Mouse (Mus musculus) testis, adult 2 months (tissue): Measurements from ENCODE around the gene Gcnt3.

Source experiments
- CTCF ChIP-seq: fragments of 200-500 bp; IDR thresholded peaks from 2 replicates; pipeline ENCODE4 v1.5.1; 2012; ENCODE audit warnings: low read depth, mild to moderate bottlenecking, inconsistent platforms, low read length, moderate library complexity; ENCODE audit not compliant: control insufficient read depth, insufficient read depth, insufficient replicate concordance
- POLR2A ChIP-seq: fragments of 200-500 bp; IDR thresholded peaks from 2 replicates; pipeline ENCODE4 v1.6.1; 2012; ENCODE audit warnings: low read depth, mild to moderate bottlenecking, inconsistent platforms, low read length, moderate library complexity; ENCODE audit not compliant: control insufficient read depth

GRCm38 (mm10) chr9:70082357-70083204 lies 44.7 kb upstream of the Gcnt3 start:
- TF ChIP-seq CTCF (no peak), POLR2A (no peak)
